18 mouse cellular contexts compared by ENCODE assay signal in genomic region chr3:145913263-145913662, GRCm38 (mm10). TPM values are rescaled to one million over a fixed set of nuclear protein-coding genes. Genes with fewer than 3 reads are reported as not detected.
DNase-seq lines count a peak whose midpoint lies in the region; ATAC-seq and TF ChIP-seq lines count a peak whose summit lies in the region.
"Had no signal": no experiment of that assay in that cellular context is flagged by ENCODE, and none has a peak within 500 bp of the region (broad histone marks: within the 10 kb centered on the region; RNA-seq: fewer than 3 reads in every experiment).

No protein-coding gene starts in this region.

- ATAC-seq in liver, postnatal 0 days = 0 out of 2 replicates have a peak, but pooled peaks have one; percentile 20
- no peak for ATAC-seq in liver, embryonic 12.5 days
- no peak for ATAC-seq in hindbrain, embryonic 13.5 days (ENCODE audit: low FRiP score)
- ATAC-seq: forebrain, embryonic 15.5 days; hindbrain, postnatal 0 days had no signal

- H3K36me3 ChIP-seq in liver, postnatal 0 days (replicated peaks; ENCODE audit: insufficient read depth, low read length) = no peaks in the 10 kb centered on the region
- no peaks in the 10 kb centered on the region for H3K36me3 ChIP-seq in liver, embryonic 12.5 days
- H3K36me3 ChIP-seq in hindbrain, embryonic 13.5 days = no peaks in the 10 kb centered on the region
- H3K36me3 ChIP-seq: embryonic facial prominence, embryonic 12.5 days; forebrain, embryonic 15.5 days; heart, embryonic 13.5 days; hindbrain, embryonic 12.5 days had no signal

- H3K4me3 ChIP-seq in liver, postnatal 0 days (ENCODE audit: low read depth, low read length) = no peak overlapping the region
- no peak overlapping the region for H3K4me3 ChIP-seq in liver, embryonic 12.5 days
- H3K4me3 ChIP-seq in hindbrain, embryonic 13.5 days = no peak overlapping the region
- H3K4me3 ChIP-seq: embryonic facial prominence, embryonic 12.5 days; forebrain, embryonic 15.5 days; heart, embryonic 13.5 days; hindbrain, embryonic 12.5 days had no signal

- 0 out of 2 replicates have a peak, but pooled peaks cover 1% of the 10 kb centered on the region for H3K9me3 ChIP-seq in liver, postnatal 0 days (ENCODE audit: low read length)
- no peaks in the 10 kb centered on the region for H3K9me3 ChIP-seq in liver, embryonic 12.5 days (replicated peaks)
- no peaks in the 10 kb centered on the region for H3K9me3 ChIP-seq in hindbrain, embryonic 13.5 days
- H3K9me3 ChIP-seq: embryonic facial prominence, embryonic 12.5 days; forebrain, embryonic 15.5 days; hindbrain, embryonic 12.5 days had no signal

- H3K27me3 ChIP-seq in liver, postnatal 0 days (ENCODE audit: insufficient read depth, low read length) = no peaks in the 10 kb centered on the region
- H3K27me3 ChIP-seq in liver, embryonic 12.5 days (replicated peaks) = no peaks in the 10 kb centered on the region
- no peaks in the 10 kb centered on the region for H3K27me3 ChIP-seq in hindbrain, embryonic 13.5 days
- H3K27me3 ChIP-seq: embryonic facial prominence, embryonic 12.5 days; forebrain, embryonic 15.5 days; heart, embryonic 13.5 days; hindbrain, embryonic 12.5 days had no signal

- no peak overlapping the region for H3K27ac ChIP-seq in liver, postnatal 0 days (ENCODE audit: low read depth)
- H3K27ac ChIP-seq in liver, embryonic 12.5 days = no peak overlapping the region
- no peak overlapping the region for H3K27ac ChIP-seq in hindbrain, embryonic 13.5 days
- H3K27ac ChIP-seq: embryonic facial prominence, embryonic 12.5 days; forebrain, embryonic 15.5 days; heart, embryonic 13.5 days; hindbrain, embryonic 12.5 days; hindbrain, postnatal 0 days had no signal

- no peak for TF ChIP-seq CTCF in liver, postnatal 0 days (IDR thresholded peaks at IDR 0.05; ENCODE audit: low read depth)

- H3K4me1 ChIP-seq in liver, postnatal 0 days (ENCODE audit: insufficient read depth) = peaks cover 12% of the 10 kb centered on the region; the same call in 1 of the 2 replicates
- no peaks in the 10 kb centered on the region for H3K4me1 ChIP-seq in liver, embryonic 12.5 days
- no peaks in the 10 kb centered on the region for H3K4me1 ChIP-seq in hindbrain, embryonic 13.5 days (replicated peaks)
- H3K4me1 ChIP-seq: embryonic facial prominence, embryonic 12.5 days; forebrain, embryonic 15.5 days; hindbrain, embryonic 12.5 days had no signal

- H3K4me2 ChIP-seq in liver, postnatal 0 days (ENCODE audit: low read depth, low read length) = no peak overlapping the region
- no peak overlapping the region for H3K4me2 ChIP-seq in liver, embryonic 12.5 days
- no peak overlapping the region for H3K4me2 ChIP-seq in hindbrain, embryonic 13.5 days
- H3K4me2 ChIP-seq: embryonic facial prominence, embryonic 12.5 days; forebrain, embryonic 15.5 days; heart, embryonic 13.5 days; hindbrain, embryonic 12.5 days had no signal

- no peak overlapping the region for H3K9ac ChIP-seq in liver, postnatal 0 days (replicated peaks)
- no peak overlapping the region for H3K9ac ChIP-seq in liver, embryonic 12.5 days
- no peak overlapping the region for H3K9ac ChIP-seq in hindbrain, embryonic 13.5 days
- H3K9ac ChIP-seq: embryonic facial prominence, embryonic 12.5 days; forebrain, embryonic 15.5 days; heart, embryonic 13.5 days; hindbrain, embryonic 12.5 days had no signal

- TF ChIP-seq EP300 in liver, postnatal 0 days (IDR thresholded peaks at IDR 0.05; ENCODE audit: low read depth) = no peak

- WGBS in liver, postnatal 0 days (ENCODE audit: insufficient replicate concordance) = 64% methylated on average over 6 of the region's 6 CpGs
- WGBS in liver, embryonic 12.5 days (ENCODE audit: insufficient replicate concordance) = 67% methylated on average over 6 of the region's 6 CpGs
- 85% methylated on average over 6 of the region's 6 CpGs for WGBS in hindbrain, embryonic 13.5 days

- peak; percentile 13 for DNase-seq in adrenal gland, postnatal 10 days
- no peak for DNase-seq in adrenal gland, postnatal 4 days (ENCODE audit: low spot score in 2 of 2)
- no peak for DNase-seq in liver, postnatal 0 days
- DNase-seq in ZHBTc4 (ENCODE audit: low read depth, low spot score) = peak; percentile 32
- no peak for DNase-seq in lung, postnatal 36 days
- DNase-seq: cerebellum, adult 11-12 months; cerebellum, adult 9-10 months; cerebellum, postnatal 25 days; gastrocnemius, postnatal 36 days; heart, adult 11 months; heart, postnatal 4 days had no signal

RNA-seq across cellular contexts. Expression of gene Bcl10, which starts 9.3 kb away (rescaled TPM):
- total RNA-seq in adrenal gland, postnatal 10 days (2021) = 10 to 100 TPM; 24.3 to 25.5 TPM
- 10 to 100 TPM; 27.7 to 28.8 TPM for total RNA-seq in adrenal gland, postnatal 4 days (2021)
- polyA plus RNA-seq in liver, postnatal 0 days (2015; fragmentation: Nextera tagmentation; extraction: Ambion mirVana) = 20.9 and 22.9 TPM in 2 replicates
- polyA plus RNA-seq in liver, embryonic 12.5 days (2016; fragmentation: Nextera tagmentation; extraction: Ambion mirVana) = 25.0 and 26.0 TPM in 2 replicates
- 38.4 and 40.9 TPM in 2 replicates for polyA plus RNA-seq in hindbrain, embryonic 13.5 days (2015; fragmentation: Nextera tagmentation; extraction: Ambion mirVana)

RNA-seq across cellular contexts. Expression of gene 2410004B18Rik, which starts 24.6 kb away (rescaled TPM):
- 10 to 100 TPM; 21.4 to 22.3 TPM for total RNA-seq in adrenal gland, postnatal 10 days (2021)
- 10 to 100 TPM; 21.6 to 22.5 TPM for total RNA-seq in adrenal gland, postnatal 4 days (2021)
- polyA plus RNA-seq in liver, postnatal 0 days (2015; fragmentation: Nextera tagmentation; extraction: Ambion mirVana) = 10.1 and 11.8 TPM in 2 replicates
- polyA plus RNA-seq in liver, embryonic 12.5 days (2016; fragmentation: Nextera tagmentation; extraction: Ambion mirVana) = 25.6 and 27.4 TPM in 2 replicates
- 73.2 and 74.1 TPM in 2 replicates for polyA plus RNA-seq in hindbrain, embryonic 13.5 days (2015; fragmentation: Nextera tagmentation; extraction: Ambion mirVana)

Comparison
In these comparisons a context has a peak if more than half of its experiments do, and no peak if none do; other contexts are left out.
1. DNase-seq: peak in adrenal gland, postnatal 10 days (single experiment) and ZHBTc4 (single experiment); none in adrenal gland, postnatal 4 days (0 of 2), liver, postnatal 0 days (single experiment) and lung, postnatal 36 days (single experiment).